Mouse (Mus musculus) monocyte, adult 2 months (primary cell): Measurements from ENCODE around the gene Toe1.
A peak's percentile ranks its signal among the peaks of the same experiment; 100 is the strongest.
"Not testable (repeated sequence)": the region's sequence is repeated elsewhere in the genome, so short reads cannot be mapped to it uniquely, and the experiment has no call there.

Source experiments
- DNase-seq, 2 experiments: peaks; one replicate each; pipeline ENCODE4 v3.0.0; 2022; ENCODE audit warnings: low spot score in 2 of 2, low read depth in 1 of 2

The Toe1 gene

GRCm38 (mm10) chr4:116807197-116808129 lies at the start of gene Toe1, which contains the start of gene Mutyh:
Gene Toe1, minus strand, starts transcription at chr4:116807640.
Gene Mutyh, plus strand, starts transcription at chr4:116807723.
- DNase-seq: peak; percentile 81 to 86

DNA sequence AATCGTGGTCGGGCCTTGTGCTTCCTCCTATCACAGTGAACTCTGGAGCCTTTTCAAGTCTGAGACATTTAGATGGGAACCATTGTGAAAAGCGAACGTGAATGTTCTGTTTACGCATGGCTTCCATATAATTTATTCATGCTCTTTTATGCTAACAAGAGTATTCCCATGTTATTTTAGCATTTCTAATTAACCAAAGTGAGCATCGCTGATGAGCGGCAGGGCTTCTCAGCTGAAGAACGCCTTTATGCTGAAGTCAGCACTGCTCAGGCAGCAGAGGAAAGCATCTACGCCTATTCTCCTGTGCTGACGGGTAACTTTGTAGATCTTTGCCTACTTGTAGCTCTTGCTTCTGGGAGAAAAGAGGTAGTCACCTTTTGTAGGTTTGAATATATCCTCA lies 49.8 kb upstream of the Toe1 start:
- DNase-seq: no peak

DNA sequence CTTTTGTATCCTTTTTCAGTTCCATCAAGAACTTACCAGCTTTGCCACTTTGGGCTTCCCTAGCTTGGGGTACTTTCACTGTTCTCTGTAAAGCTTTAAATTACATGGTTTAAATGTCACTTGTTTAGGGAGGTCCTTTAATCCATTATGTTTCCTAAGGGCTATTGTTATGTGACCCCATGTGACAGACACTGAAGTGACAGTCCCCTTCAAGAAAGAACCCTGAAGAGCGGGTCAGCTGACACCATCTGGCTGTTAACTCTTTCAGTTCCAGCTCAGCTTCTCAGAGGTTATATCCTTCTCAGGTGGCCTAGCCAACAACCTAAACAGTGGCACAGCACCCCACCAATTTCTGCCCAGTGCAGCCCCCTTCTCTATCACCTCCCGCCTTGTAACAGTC lies 46.8 kb upstream of the Toe1 start:
- DNase-seq: no peak

DNA sequence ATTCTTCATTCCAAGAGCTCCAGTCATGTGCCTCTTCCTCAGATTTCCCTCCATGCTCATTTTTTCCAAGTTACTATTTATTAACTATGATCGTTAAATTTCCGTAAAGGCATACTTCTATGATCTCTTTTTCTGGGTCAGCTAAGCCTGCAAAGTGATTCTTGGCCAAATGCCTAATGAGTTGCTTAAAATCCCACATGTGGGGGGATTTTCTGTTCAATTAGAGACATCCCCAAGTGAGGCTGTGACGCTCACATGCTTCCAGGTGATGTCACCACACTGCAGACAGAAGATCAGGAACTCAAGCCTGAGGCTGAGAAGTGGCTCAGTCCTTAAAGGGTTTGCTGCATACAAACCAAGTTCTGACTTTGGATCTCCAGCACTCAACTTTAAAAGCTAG lies 42.5 kb upstream of the Toe1 start:
- DNase-seq: no peak

GRCm38 (mm10) chr4:116844324-116844723 lies 36.9 kb upstream of the Toe1 start:
- DNase-seq: no peak

DNA sequence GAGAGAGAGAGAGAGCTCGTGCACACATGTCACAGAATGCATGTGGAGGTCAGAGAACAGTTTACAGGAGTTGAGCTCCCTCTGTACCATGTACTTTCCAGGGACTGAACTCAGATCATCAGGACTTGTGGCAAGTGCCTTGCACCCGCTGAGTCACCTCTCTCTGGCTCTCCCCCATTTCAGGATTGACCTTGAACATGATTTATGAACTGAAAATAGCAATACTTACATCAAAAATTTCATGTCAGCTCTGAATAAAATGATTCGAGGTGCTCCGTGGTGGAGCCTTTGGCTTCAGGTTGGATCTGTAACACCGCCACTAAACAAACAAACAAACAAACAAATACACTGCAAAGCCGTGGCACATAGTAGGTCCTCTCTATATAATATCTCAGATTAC lies 33.4 kb upstream of the Toe1 start:
- no peak for DNase-seq

GRCm38 (mm10) chr4:116840096-116840495 lies 32.7 kb upstream of the Toe1 start:
- DNase-seq: not testable (repeated sequence)

GRCm38 (mm10) chr4:116838999-116839398 lies 31.6 kb upstream of the Toe1 start:
- DNase-seq: no peak

DNA sequence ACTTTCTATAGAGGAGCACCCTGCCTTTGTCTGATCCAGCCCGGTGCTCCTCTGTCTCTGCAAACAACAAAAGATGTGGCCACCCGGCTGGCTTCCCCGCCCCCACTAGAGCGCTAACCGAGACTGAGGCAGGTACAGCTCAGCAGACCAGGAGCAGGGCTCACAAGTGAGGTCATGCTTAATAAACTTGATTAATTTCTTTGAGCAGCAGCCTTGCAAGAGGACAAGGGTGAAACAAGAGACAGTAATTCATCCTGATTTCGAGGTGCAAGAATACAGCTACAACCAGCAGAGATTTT lies 22.6 kb upstream of the Toe1 start:
- DNase-seq: no peak

- no peak for DNase-seq
Measured at GRCm38 (mm10) chr4:116829364-116830069, 22.1 kb upstream of the Toe1 start.

DNA sequence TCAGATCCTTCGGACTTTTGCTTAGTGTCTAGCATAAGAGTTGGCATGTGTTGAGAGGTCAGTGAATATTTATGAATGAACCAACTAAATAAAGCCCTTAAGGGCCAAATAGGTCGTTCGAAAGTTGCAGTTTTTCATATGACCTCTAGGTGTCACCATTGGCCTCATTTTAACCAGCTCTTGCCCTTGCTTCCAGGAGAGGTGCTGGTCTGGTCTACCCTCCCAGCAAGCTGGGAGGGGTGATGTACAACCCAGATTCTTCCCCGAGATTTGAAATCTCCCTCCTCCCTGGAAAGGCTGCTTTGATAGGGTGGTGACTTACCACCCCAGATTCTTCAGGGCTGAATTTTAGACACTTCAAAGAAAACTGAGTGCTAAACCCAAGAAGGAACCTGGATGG lies 20.4 kb upstream of the Toe1 start:
- no peak for DNase-seq

GRCm38 (mm10) chr4:116824541-116825004 lies 17.1 kb upstream of the Toe1 start:
- no peak for DNase-seq

GRCm38 (mm10) chr4:116821694-116822016 lies 14.2 kb upstream of the Toe1 start, which contains the start of gene Hpdl:
Gene Hpdl, minus strand, starts transcription at chr4:116821707.
- no peak for DNase-seq

GRCm38 (mm10) chr4:116820902-116821693 lies 13.7 kb upstream of the Toe1 start:
- DNase-seq: peak; percentile 29 to 31

DNA sequence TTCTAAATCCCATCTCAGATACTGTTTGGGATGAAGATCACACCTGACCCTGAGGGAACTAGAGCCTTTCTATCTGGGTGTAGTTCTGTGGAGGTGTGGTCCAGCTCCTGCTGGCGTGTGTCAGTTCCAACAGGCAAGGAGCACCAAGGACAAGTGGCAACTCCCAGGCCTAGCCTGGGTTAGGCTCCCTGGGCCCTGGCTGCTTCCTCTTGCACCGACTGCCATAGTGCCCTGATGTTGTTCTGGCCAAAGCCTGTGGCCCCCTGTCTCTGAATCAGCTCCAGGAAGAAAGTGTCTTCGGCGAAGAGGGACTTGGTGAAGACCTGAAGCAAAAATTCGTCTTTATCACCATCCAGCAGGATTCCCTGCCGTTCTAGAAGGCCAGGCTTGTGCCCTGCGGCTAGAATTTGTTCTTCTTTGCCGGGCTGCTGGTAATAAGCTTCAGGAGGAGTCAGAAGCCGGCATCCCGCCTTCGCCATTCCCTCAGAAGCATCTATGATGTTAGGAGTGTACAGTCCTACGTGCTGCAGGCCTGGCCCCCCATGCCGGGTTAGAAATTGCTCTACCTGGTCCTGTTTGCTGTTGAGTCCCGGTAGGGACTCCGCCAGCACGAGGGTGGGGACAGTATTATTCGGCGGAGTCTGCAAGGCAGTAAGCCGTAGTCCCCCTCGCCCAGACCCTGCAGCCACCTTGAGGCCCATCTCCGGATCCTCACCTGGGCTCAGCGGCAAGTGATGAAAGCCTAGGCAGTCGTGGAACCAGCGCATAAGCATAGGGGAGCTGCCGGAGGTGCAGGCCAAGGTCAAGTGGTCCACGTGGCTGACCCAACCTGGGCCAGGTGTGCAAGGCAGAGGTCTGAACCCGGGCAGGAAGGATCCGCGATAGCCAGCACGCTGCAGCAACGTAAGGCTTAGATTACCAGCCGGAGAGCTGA lies 12.8 kb upstream of the Toe1 start:
- no peak for DNase-seq

- no peak for DNase-seq
Measured at GRCm38 (mm10) chr4:116817486-116817885, 10.0 kb upstream of the Toe1 start.

DNA sequence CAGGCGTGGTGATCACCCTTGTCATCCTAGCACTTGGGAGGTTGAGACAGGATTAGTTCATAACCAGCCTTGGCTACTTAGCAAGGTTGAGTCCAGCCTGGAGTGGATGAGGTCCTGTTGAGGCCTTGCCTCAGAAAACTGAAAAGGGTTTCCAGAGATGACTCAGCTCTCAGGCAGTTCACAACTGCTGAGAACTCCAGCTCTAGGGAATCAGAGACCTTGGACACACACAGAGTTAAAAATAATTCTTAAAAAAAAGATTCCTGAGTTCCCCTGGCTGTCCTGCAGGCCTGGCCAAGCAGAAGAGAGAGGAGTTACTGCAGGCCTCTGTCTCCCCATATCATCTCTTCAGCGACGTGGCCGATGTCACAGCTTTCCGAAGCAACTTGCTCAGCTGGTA lies 7.8 kb upstream of the Toe1 start:
- no peak for DNase-seq

DNA sequence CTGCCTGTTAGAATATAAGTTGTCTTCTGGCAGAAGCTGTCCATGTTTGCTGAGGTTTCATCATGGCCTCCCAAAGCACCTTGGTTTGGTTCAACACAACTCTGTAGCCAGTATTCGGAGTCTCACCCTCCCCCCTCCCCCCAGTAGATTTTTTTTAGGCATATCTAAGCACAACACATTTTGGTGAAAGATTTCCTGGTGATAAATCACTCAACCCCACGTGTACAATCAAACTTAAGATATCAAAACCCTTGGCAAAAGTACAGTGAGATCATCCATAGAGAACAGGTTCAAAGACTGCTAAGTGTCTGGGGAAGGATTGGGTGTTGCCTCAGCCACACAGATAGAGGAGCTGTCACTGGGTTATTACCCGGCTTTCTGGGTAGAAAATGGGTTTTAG lies 3.6 kb upstream of the Toe1 start:
- no peak for DNase-seq

- no peak for DNase-seq
Measured at GRCm38 (mm10) chr4:116799901-116800300, 7.5 kb downstream of the Toe1 start.

DNA sequence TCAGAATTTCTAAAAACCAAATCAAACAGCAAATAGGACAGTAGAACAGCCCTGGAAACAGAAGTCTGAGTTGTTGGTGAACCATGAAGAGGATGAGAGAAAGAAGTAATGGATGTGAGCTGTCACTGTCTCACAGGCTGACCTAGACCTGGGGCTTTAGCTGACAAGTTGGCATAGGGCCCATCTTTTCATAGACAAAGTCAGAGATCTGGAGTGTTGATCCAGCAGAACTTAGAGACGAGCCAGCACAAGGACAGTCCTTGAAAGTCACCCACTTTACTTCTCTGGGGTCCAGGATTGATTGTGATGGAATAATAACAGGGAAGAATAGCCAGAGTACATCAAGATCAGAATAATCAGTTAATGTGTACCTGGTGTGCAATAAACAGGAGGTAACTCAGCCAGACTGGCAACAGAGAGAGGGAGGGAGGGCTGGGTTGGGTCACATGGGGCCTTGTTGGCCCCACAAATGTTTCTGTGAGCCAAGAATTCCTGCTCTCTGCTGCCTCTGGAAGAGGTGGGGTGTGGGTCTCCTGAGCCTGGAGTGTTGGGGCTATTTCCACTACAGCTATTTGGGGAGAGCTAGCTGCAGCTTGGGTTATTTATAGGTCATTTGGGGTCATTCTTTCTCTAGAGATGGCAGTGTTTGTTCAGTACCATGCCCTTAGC lies 10.9 kb downstream of the Toe1 start:
- DNase-seq: no peak
